Mouse (Mus musculus) intestine, embryonic 15.5 days (tissue): ENCODE measurements around the gene Fam189a2. TPM values are rescaled to one million over a fixed set of nuclear protein-coding genes. Genes with fewer than 3 reads are reported as not detected.
A peak's percentile ranks its signal among the peaks of the same experiment; 100 is the strongest.

ENCODE experiments used
- ATAC-seq: fragments of 200-750 bp; cut with Nextera tagmentation; 2 replicates; pipeline ENCODE4 v1.8.0; 2017; ENCODE audit warnings: moderate TSS enrichment, moderate library complexity
- H3K27ac ChIP-seq: fragments of 300-500 bp; sonication (generic); 2 replicates; pipeline ENCODE4 v1.5.1; 2015; ENCODE audit warnings: mild to moderate bottlenecking, inconsistent platforms
- H3K27me3 ChIP-seq: fragments of 300-500 bp; sonication (generic); replicated peaks from 2 replicates; pipeline ENCODE4 v1.6.1; 2015; ENCODE audit warnings: inconsistent platforms
- H3K36me3 ChIP-seq: fragments of 300-500 bp; sonication (generic); 2 replicates; pipeline ENCODE4 v1.6.1; 2015; ENCODE audit warnings: inconsistent platforms
- H3K4me1 ChIP-seq: fragments of 300-500 bp; sonication (generic); replicated peaks from 2 replicates; pipeline ENCODE4 v1.6.1; 2015; ENCODE audit warnings: inconsistent platforms
- H3K4me2 ChIP-seq: fragments of 300-500 bp; sonication (generic); replicated peaks from 2 replicates; pipeline ENCODE4 v1.6.1; 2015; ENCODE audit warnings: mild to moderate bottlenecking, inconsistent platforms
- H3K4me3 ChIP-seq: fragments of 300-500 bp; sonication (generic); replicated peaks from 2 replicates; pipeline ENCODE4 v1.5.1; 2015; ENCODE audit warnings: inconsistent platforms
- H3K9ac ChIP-seq: fragments of 300-500 bp; sonication (generic); 2 replicates; pipeline ENCODE4 v1.6.1; 2015; ENCODE audit warnings: inconsistent platforms
- H3K9me3 ChIP-seq: fragments of 300-500 bp; sonication (generic); 2 replicates; pipeline ENCODE4 v1.6.1; 2016; ENCODE audit warnings: inconsistent platforms
- WGBS: fragments of 180-500 bp; shearing (Covaris S2); methylation state at CpG from one replicate; pipeline ENCODE4 v1.1.7; 2015; 5-methylcytosine and 5-hydroxymethylcytosine counted together
- polyA plus RNA-seq: library from polyadenylated mRNA; unstranded; fragments of >200 nt; fragmentation: Nextera tagmentation; extraction: Ambion mirVana; gene quantifications from 2 replicates; pipeline ENCODE4 v1.2.1, GENCODE M21; 2015

Fam189a2 gene
- polyA plus RNA-seq, 1 experiment from 2014 or later, result 0.80 TPM

DNA sequence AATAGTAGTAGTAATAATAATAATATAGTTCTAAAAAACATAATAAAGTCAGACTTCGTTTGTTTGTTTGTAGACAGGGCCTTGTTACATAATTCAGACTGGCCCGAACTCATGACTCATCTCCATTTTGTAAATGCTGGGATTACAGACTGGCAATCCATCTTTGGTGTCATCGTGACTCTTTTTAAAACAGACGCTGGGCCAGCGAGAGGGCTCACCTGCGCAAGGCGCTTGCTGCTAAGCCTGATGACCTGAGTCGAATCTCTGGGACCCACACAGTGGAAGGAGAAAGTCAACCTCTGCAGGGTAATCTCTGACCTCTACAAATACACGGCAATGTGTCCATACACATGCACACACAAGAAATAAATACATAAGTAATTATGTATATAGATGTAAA lies 64.4 kb downstream of the Fam189a2 start:
- WGBS, result 88% methylated on average over 9 of the region's 9 CpGs
- no peak overlapping the region for H3K27ac ChIP-seq
- H3K9me3 ChIP-seq, result no peaks in the 10 kb centered on the region
- peaks cover 8% of the 10 kb centered on the region; the same call in 1 of the 2 replicates for H3K4me1 ChIP-seq
- no peak overlapping the region for H3K4me2 ChIP-seq
- no peak overlapping the region for H3K9ac ChIP-seq
- no peak for ATAC-seq
- H3K27me3 ChIP-seq, result no peaks in the 10 kb centered on the region
- H3K36me3 ChIP-seq, result no peaks in the 10 kb centered on the region
- H3K4me3 ChIP-seq, result no peak overlapping the region

DNA sequence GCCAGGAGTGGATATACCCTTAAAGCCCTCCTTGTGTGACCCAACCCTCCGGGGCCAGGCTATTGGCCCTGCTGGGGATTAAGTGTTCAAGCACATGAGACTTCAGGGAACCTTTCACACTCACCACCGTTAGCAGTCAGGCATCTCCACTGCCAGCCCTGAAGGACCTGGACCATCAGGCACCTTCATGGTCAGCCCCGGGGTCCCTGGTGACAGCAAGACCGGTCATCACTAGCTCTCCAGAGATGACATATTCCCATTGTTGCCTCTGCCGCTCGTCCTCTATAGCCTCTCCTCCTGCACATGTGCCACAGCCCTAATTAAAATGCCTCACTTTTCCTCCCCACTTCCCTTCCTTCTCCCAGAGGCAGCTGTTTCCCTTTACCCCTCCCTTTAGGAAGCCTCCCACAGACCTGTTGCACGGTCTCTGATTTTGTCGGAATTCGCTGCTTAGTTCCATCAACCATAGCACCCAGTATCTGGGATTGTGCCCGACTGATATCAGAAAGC lies 66.4 kb downstream of the Fam189a2 start:
- H3K27me3 ChIP-seq, result no peaks in the 10 kb centered on the region
- H3K36me3 ChIP-seq, result no peaks in the 10 kb centered on the region
- no peak overlapping the region for H3K4me3 ChIP-seq
- H3K9me3 ChIP-seq, result no peaks in the 10 kb centered on the region
- no peak overlapping the region for H3K9ac ChIP-seq
- H3K4me1 ChIP-seq, result peaks cover 14% of the 10 kb centered on the region; the same call in 1 of the 2 replicates
- H3K4me2 ChIP-seq, result no peak overlapping the region
- ATAC-seq, result no peak
- H3K27ac ChIP-seq, result no peak overlapping the region
- 72% methylated on average over 10 of the region's 10 CpGs for WGBS

DNA sequence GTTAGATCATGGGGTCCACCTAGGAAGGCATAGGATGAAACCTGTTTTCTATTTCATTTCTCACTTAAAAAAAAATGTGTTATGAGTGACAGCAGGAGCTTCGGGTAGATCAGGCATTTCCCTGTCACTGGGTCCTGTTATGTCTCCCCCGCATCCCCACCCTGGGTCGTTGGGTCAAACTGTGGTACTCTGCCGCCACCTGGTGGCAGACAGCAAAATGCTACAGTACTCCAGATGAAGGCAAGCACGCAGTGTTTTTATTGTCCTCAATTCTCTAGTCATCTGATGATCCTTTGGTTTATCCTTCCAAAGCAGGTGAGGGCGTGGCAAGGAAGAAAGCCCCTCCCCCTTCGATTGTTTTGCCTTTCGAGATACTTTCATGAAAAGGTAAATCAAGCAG lies 69.3 kb downstream of the Fam189a2 start:
- Histone ChIP-seq H3K9me3 (no peaks in the 10 kb centered on the region), H3K36me3 (no peaks in the 10 kb centered on the region), H3K4me1 (0 out of 2 replicates have a peak, but pooled peaks cover 7% of the 10 kb centered on the region), H3K27me3 (no peaks in the 10 kb centered on the region), H3K27ac (no peak overlapping the region), H3K4me2 (no peak overlapping the region), H3K4me3 (no peak overlapping the region), H3K9ac (no peak overlapping the region)
- peak; percentile 74 for ATAC-seq
- WGBS, result 3% methylated on average over 8 of the region's 8 CpGs

DNA sequence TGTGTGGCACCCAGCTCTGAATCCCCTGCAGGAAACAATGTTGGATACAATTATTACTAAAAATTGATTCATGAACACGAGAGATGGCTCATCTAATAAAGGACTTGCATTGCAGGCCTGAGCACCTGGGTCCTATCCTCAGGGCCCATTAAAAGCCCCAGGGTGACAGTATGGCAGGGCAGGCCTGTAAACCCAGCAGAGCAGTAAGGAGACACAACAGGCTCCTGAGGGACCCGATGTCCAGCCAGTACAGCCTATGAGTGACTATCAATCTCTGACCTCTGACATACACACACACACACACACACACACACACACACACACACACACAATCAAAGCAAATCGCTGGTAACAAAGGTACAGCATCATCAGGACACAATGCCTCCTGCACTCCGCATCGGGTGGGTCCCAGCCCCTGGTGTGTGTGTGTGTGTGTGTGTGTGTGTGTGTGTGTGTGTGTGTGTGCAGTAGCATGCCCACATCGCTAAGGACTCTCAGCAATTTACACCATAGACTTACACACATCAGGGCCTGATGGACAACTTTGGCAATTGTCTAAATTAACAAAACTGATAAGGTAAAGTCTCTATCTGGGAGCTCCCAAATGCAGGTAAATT lies 69.9 kb downstream of the Fam189a2 start:
- Histone ChIP-seq H3K4me1 (0 out of 2 replicates have a peak, but pooled peaks cover 7% of the 10 kb centered on the region), H3K9me3 (no peaks in the 10 kb centered on the region), H3K4me3 (no peak overlapping the region), H3K9ac (no peak overlapping the region), H3K27me3 (no peaks in the 10 kb centered on the region), H3K27ac (no peak overlapping the region), H3K4me2 (no peak overlapping the region), H3K36me3 (no peaks in the 10 kb centered on the region)
- 0 out of 2 replicates have a peak, but pooled peaks have one; percentile 26 for ATAC-seq
- WGBS, result 81% methylated on average over 6 of the region's 6 CpGs

DNA sequence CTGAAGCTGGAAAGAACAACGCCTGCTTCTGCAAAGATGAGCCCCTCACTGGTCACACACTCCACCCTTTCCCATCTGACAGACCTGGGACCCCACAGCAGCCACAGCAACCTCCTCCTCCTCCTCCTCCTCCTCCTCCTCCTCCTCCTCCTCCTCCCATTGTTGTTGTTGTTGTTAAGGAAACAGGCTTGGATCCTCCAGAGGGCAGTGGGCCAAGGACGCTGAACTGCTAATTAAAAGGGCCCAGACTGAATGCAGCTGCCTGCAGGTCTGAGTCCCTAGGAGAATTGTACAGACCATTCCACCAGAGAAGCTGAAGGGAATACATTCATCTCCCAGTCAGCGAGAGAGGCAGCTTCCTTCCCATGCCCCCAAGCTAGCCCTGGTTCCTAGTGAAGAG lies 70.5 kb downstream of the Fam189a2 start:
- Histone ChIP-seq H3K4me1 (0 out of 2 replicates have a peak, but pooled peaks cover 7% of the 10 kb centered on the region), H3K36me3 (no peaks in the 10 kb centered on the region), H3K27me3 (no peaks in the 10 kb centered on the region), H3K9me3 (no peaks in the 10 kb centered on the region), H3K27ac (no peak overlapping the region), H3K9ac (no peak overlapping the region), H3K4me3 (no peak overlapping the region), H3K4me2 (no peak overlapping the region)
- WGBS, result 61% methylated on average over 3 of the region's 3 CpGs
- ATAC-seq, result no peak

GRCm38 (mm10) chr19:23959870-23960269 lies 70.9 kb downstream of the Fam189a2 start:
- H3K27ac ChIP-seq, result no peak overlapping the region
- no peak overlapping the region for H3K4me3 ChIP-seq
- no peaks in the 10 kb centered on the region for H3K9me3 ChIP-seq
- no peak overlapping the region for H3K9ac ChIP-seq
- H3K36me3 ChIP-seq, result no peaks in the 10 kb centered on the region
- no peak overlapping the region for H3K4me2 ChIP-seq
- H3K4me1 ChIP-seq, result 0 out of 2 replicates have a peak, but pooled peaks cover 7% of the 10 kb centered on the region
- ATAC-seq, result no peak
- H3K27me3 ChIP-seq, result no peaks in the 10 kb centered on the region
- WGBS, result 62% methylated on average over 7 of the region's 7 CpGs

GRCm38 (mm10) chr19:23958925-23959324 lies 71.9 kb downstream of the Fam189a2 start:
- Histone ChIP-seq H3K36me3 (no peaks in the 10 kb centered on the region), H3K4me2 (no peak overlapping the region), H3K27ac (no peak overlapping the region), H3K27me3 (no peaks in the 10 kb centered on the region), H3K4me3 (no peak overlapping the region), H3K4me1 (0 out of 2 replicates have a peak, but pooled peaks cover 7% of the 10 kb centered on the region), H3K9ac (no peak overlapping the region), H3K9me3 (no peaks in the 10 kb centered on the region)
- WGBS, result 49% methylated on average over 6 of the region's 6 CpGs
- ATAC-seq, result no peak

GRCm38 (mm10) chr19:23957563-23957962 lies 73.3 kb downstream of the Fam189a2 start:
- Histone ChIP-seq H3K4me3 (no peak overlapping the region), H3K9me3 (no peaks in the 10 kb centered on the region), H3K4me1 (0 out of 2 replicates have a peak, but pooled peaks cover 7% of the 10 kb centered on the region), H3K4me2 (no peak overlapping the region), H3K27ac (no peak overlapping the region), H3K36me3 (no peaks in the 10 kb centered on the region), H3K9ac (no peak overlapping the region), H3K27me3 (no peaks in the 10 kb centered on the region)
- 68% methylated on average over 7 of the region's 7 CpGs for WGBS
- no peak for ATAC-seq

DNA sequence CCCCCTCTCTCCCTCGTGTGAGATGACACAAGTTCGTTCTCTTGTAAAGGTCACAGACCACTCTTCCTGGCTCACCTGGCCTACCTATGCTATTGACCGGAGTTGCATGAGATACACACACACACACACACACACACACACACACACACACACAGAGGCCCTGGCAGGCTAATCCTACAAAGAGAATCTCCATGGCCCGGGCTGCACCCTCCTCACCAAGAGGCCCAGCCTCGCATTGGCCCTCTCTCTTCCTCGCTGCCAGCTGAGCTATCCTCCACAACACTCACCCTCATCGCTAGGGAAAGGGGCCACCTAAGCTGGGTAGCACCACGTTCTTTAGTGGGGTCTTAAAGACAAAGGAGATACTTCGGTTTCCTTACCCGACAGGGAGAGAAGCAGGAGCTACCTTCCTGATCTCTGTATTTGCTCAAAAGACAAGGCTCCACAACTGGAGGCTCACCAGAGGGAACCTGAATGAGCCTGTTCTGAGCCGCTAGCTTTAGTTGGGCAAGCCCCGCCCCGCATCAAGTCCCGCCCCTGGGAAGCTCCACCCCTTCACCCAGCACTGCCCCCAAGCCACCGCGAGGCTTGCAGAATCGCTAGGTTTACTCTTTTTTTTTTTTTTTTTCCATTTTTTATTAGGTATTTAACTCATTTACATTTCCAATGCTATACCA lies 74.4 kb downstream of the Fam189a2 start:
- WGBS, result 58% methylated on average over 17 of the region's 17 CpGs

DNA sequence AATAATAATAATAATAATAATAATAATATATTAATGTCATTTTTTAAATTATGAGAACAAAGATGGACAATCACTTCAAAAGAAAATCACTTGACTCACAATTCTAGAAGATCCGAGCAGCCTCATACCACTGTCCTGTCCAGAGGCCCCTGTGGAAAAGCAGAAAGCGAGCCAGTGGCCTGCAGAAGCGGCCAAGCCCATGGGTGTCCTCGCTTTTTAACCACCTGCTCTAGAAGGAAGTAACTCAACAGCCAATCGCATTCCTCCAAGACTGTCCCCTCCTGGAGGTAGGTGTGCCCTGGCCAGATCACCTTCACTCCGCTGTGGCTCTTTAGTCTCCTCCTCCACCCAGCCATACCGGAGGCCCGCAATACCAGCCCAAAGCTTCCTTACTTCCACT lies 75.4 kb downstream of the Fam189a2 start:
- ATAC-seq, result no peak
- Histone ChIP-seq H3K9ac (no peak overlapping the region), H3K4me3 (no peak overlapping the region), H3K9me3 (no peaks in the 10 kb centered on the region), H3K27me3 (no peaks in the 10 kb centered on the region), H3K36me3 (no peaks in the 10 kb centered on the region), H3K27ac (no peak overlapping the region), H3K4me2 (no peak overlapping the region), H3K4me1 (0 out of 2 replicates have a peak, but pooled peaks cover 5% of the 10 kb centered on the region)
- 83% methylated on average over 8 of the region's 8 CpGs for WGBS

More for the DNA sequence above, 74.4 kb downstream of the Fam189a2 start:
- H3K4me2 ChIP-seq, result no peak overlapping the region
- H3K4me1 ChIP-seq, result 0 out of 2 replicates have a peak, but pooled peaks cover 7% of the 10 kb centered on the region
- H3K27me3 ChIP-seq, result no peaks in the 10 kb centered on the region
- no peak overlapping the region for H3K27ac ChIP-seq
- no peaks in the 10 kb centered on the region for H3K9me3 ChIP-seq
- H3K9ac ChIP-seq, result no peak overlapping the region
- H3K4me3 ChIP-seq, result no peak overlapping the region
- no peak for ATAC-seq
- no peaks in the 10 kb centered on the region for H3K36me3 ChIP-seq

DNA sequence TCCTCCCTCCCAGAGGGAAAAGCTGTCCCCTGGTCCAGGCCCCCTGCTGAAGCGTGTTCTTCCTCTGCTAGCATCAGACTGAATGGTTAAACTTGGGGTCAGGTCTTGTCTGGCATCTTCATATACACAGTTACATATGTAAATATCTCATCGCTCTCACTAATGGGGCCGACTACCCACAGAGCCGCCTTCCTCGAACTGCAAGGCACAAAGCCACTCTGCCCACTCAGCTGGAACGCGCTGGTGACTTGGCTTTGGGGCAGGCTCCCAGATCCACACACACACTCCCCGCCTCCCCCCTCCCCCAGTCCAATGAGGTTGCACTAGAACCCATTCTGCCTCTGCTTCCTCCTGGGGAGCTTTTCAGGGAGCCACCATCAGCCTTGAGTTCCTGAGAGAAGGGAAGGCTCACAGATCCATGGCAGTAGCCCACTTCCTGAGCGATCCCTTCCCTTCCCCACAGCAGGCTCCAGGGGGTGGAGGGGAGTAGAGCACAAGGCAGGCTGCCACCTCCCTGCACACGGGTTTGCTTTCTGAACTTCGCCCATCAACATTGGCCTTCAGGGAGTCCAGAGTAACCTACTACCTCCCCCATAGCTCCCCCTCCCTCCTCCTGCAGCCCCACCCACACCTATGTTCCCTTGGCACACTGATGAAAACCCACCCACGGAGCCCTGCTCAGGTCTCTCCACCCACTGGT lies 82.4 kb downstream of the Fam189a2 start:
- Histone ChIP-seq H3K4me3 (no peak overlapping the region), H3K27me3 (no peaks in the 10 kb centered on the region), H3K4me2 (no peak overlapping the region), H3K27ac (no peak overlapping the region), H3K4me1 (no peaks in the 10 kb centered on the region), H3K9me3 (no peaks in the 10 kb centered on the region), H3K36me3 (no peaks in the 10 kb centered on the region), H3K9ac (no peak overlapping the region)
- peak; percentile 62; the same call in 1 of the 2 replicates for ATAC-seq
- 51% methylated on average over 12 of the region's 12 CpGs for WGBS

GRCm38 (mm10) chr19:23947871-23948270 lies 82.9 kb downstream of the Fam189a2 start:
- 72% methylated on average over 4 of the region's 4 CpGs for WGBS
- Histone ChIP-seq H3K9ac (no peak overlapping the region), H3K4me1 (no peaks in the 10 kb centered on the region), H3K36me3 (no peaks in the 10 kb centered on the region), H3K27me3 (no peaks in the 10 kb centered on the region), H3K4me3 (no peak overlapping the region), H3K4me2 (no peak overlapping the region), H3K9me3 (no peaks in the 10 kb centered on the region), H3K27ac (no peak overlapping the region)
- no peak for ATAC-seq
